Mouse (Mus musculus) gastrocnemius, adult 8-10 months (tissue): ENCODE data around the gene Scube3. TPM values are rescaled to one million over a fixed set of nuclear protein-coding genes. Genes with fewer than 3 reads are reported as not detected.
A peak's percentile ranks its signal among the peaks of the same experiment; 100 is the strongest.

Source experiments
- DNase-seq, 2 experiments: peaks; one replicate each; pipeline ENCODE4 v3.0.0; 2022; ENCODE audit warnings: low spot score in 2 of 2
- total RNA-seq, 4 experiments: library from RNA; stranded (reverse); gene quantifications; 2 replicates each; pipeline ENCODE4 v1.2.4; 2022

Gene Scube3
- total RNA-seq, 4 experiments from 2014 or later: 0.05 to 0.46 (median 0.30) TPM

DNA sequence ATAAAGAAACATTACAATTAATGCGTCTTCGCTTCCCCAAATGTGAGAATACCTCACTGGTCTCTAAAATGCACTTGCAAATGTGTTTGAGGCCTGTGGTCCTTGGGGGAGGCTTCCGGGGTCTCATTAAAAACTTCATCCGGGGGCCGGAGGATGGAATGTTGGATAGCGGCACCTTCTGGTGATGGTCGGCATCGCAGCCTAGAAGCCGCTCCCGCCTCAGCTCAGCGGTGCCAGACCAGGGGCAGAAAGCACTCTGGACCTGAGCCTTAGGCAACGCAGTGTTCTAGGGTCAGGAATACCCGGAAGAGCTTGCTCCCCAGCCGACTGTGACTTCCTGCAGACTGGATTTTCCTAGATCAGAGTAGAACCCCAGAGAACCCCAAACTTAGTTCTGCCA lies 8.7 kb upstream of the Scube3 start:
- DNase-seq: peak; percentile 23 to 25

DNA sequence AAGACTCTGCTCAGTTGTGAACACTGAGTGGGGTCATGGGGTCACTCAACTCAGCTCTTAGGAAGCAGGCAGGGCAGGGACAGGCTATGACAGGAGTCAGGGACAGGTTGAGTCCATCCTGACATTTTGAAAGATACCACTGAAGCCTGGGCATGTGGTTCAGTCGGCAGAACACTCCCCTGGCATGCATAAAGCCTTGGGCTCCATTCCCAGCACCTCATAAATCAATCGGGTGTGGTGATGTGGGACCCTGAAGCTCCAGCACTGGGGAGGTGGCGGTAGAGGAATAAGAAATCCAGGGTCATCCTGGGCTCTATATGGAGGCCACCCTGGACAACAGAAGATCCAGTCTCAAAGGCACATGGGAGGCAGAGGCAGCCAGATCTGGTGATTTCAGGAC lies 6.4 kb upstream of the Scube3 start:
- DNase-seq: no peak

DNA sequence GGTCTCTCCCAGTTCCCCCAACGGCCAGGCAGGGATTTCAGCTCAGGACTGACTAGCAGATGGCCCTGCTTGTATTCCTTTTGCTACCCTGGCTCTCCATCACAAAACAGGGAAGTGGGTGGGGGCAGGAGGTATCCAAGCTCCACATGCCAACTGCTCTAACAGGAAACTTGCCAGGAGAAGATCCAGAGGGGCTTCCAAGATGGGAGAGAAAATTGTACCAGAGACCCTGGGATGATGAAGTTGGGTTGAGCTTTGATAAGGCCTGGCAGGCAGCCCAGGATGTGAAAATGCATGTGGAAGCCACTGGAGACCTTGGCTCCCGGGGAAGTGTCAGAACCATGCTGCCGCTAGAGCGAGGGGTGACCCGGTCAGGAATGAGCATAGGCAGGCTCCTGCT lies 5.7 kb upstream of the Scube3 start:
- DNase-seq: no peak

DNA sequence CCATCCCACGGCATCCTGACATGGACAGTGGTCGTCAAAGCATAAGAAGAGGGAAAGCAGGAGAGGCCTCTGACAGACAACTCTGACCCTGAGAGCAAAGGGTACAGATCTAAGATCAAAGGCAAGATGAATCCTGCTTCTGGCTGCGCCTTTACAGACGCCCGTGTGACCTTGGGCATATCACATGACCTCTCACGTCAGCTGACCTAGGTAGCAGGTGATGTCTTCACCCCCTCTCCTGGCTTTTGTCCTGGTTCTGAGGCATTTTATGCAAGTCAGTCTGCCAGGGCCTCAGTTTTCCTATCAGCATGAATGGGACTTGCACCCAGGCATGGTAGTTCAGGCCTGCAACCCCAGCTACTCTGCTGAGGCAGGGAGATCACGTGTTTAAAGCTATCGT lies 3.9 kb upstream of the Scube3 start:
- DNase-seq: no peak

DNA sequence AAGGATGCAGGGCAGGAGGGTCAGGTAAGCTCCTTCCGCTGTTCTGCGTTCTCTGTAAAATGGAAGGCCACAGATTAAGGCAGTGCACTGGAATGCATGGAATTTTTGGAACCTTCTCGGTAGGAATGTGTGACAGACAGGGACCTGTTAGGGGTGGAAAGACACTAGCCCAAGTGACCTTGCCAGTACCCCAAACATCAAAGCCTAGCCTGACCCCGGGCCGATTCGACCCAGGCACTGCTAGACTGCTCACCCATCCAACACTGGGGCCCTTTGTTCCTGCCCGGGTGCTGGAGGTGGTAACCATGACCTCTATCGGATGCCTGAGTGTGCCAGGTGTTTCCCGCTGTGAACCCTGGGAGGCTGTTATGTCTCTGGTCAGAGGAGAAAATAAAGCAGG lies 3.3 kb upstream of the Scube3 start:
- DNase-seq: no peak

DNA sequence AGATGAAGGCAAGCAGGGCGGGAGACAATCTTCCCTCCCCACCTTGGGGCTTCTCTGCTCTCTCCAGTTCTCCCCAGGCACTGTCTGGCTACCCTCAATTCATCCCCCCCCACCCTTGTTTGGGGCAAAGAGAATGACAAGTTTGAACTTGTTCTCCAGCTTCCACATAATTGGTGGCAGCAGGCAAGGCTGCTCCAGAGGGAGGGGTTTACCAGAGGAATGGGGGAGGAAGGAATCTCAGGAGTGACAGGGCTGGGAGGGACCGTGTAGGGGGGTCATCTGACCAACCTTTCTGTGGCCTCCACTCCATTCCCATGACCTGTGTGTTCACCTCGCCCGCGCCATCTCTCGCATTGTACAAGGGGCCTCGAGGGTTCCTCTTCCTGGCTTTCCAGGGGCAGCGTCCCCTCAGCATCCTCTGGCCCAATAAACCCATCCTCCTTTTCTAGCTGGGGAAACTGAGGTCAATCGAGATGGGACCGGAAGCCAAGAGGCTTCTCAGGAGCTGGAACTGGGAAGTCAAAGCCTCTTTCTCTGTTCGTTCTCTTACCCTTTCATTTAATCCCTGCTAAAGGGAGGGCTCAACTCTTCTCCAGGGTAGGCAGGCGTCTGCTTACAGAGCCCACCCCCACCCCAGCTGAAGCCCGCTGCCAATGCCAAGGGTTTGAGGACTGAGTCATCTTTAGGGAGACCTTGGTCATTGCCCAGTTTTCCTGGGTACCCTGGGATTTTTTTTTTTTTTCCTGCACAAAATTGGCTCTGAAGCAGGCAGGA lies 1.3 kb upstream of the Scube3 start:
- no peak for DNase-seq

DNA sequence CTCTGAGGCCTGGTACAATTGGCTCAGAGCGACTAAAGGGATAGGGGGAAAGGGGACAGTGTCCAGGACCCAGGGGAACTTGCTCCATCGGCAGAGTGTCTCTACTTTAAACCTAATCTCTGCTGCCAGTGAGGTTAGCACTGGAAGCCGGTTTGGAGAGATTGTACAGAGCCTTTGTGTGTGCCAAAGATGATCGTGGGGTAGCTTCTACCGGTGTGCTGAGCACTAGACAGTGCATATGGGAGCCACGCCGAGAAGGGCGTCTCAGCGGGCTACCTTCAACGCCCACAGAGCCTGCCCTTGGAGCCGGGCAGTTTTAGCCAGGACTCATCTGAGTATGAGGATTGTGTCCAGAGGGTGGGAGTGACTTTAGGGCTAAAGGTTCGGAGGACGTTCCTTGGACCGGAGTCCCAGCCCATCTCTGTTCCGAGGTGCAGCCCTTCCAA lies 713 bp upstream of the Scube3 start:
- no peak for DNase-seq

DNA sequence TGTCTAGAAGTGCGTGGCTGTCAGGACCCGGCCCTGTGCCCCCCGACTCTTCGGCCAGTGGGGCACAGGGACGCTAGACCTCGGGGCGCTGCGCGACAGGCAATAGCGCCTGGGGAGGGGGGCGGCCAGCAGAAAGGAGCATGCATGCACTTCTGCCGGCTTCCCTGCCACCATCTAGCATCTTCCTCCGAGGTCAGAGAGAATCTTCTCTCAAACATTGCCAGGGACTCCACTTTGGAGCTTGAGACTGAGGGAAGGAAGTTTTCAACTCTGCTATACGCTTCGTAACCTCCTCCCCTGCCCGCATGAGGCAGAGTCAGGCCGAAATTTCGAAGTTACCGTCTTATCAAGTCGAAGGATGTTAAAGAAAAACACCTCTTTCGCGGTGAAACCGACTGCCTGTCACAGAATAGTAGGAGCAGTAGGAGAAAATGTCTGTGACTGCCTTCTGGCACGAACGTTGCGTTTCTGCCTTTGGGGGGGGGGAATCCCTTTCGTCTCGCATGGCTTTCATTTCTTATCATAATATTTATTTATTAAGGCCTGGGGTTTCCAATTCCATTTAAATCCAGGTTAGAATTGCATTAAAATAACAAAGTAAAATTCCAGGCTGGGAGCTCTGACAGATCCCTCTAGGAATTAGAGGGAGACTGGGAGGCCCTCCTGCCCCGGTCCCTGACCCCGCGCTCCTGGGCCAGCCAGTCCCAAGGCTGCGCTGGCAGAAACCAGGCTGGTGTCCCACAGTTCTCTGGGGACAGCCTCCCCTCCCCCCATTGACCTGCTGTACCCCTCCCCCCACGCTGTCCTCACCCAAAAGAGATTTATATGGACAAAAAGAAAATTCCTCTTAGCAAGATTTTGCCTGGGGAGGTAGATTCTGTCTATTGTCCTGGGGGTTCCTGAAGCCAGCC lies 1.0 kb downstream of the Scube3 start:
- DNase-seq: no peak

DNA sequence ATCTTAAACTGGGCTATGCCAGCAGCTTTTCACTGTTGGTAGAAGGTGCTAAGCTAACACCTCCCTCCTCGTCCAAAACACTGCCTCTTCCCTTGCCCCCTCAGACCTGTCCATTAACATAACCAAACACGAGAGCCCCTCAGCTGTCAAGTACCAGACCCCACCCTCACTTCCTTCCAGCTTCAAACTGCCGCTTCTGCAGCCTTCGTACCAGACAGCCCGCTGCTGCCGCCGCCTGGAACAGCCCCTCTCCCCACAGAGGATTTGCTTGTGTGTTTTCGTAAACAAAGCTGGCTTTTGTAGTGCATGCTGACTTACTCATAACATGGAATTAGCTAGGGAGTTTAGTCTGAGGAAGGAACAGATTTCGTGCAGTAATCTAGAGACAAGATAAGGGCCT lies 1.8 kb downstream of the Scube3 start:
- no peak for DNase-seq

DNA sequence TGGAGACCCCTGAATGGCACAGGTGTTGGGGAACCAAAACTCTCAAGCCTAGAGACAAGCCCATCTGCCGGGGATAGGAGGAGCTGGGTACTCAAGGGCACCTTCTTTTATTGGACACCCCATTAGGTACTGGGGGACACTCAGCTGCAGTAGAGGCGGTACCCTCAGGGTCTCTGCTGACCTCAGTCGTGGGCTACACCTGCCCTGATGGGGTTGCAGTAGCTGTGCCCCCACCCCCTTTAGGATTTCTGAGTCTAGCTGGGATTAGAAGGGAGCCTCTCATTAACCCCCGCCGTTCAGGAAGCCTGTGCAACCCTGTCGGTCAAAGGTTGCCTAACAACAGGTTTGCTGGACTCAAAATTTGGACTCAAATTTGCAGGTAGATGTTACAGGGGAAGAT lies 2.3 kb downstream of the Scube3 start:
- DNase-seq: no peak

DNA sequence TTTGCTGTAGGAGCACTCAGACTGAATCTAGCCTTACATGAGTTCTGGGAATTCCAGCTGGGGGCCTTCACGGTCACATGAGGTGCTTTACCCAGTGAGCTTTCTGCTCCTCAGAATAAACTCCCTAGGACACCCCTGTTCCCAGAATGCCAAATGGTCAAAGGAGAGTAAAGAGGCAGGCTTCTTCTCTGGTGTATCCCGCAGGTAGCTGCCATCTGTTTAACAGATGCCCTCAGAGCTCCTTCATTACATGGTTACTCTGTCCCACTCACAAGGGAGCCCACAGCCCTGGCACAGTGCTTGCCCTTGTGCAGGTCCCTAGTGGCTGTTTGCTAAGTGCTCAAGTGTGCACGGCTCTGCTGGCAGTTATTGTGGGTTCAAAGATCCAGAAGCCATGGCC lies 6.3 kb downstream of the Scube3 start:
- DNase-seq: no peak

DNA sequence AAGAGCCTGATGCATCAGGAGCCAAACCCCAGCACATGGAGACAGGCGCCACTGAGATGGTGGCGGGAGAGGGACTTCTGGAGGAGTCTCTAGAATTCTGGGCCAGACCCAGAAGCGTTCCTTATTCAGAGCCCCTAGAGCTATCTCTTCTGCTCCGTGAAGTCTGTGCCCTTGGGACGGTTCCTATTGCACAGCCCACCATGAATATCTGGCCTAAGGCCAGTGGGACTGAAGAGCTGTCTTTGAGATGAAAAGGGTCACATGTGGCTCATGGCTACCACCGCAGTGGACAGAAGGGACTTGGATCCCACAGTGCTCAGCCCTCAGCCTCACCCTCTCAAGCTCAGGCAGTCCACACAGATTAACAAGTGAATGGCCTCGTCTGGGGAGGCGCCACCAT lies 7.8 kb downstream of the Scube3 start:
- DNase-seq: no peak

DNA sequence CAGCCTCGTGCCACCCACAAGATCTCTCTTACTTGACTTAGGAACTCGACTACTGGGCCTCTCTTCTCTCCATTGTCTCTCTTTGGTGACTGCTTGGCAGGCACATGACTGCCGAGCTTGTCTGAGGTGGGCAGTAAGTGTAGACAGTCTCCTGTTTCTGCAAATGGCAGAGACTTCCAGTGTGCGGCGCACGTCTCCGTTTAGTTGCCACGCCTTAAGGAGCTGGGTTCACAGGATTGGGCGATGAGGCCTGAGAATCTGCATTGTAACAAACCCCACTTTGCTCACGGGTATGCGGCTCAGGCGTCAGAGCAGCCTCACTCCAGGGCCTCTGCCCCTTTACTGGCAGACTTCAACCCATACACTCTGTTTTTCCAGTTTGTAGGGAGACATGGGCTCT lies 8.5 kb downstream of the Scube3 start:
- DNase-seq: no peak

DNA sequence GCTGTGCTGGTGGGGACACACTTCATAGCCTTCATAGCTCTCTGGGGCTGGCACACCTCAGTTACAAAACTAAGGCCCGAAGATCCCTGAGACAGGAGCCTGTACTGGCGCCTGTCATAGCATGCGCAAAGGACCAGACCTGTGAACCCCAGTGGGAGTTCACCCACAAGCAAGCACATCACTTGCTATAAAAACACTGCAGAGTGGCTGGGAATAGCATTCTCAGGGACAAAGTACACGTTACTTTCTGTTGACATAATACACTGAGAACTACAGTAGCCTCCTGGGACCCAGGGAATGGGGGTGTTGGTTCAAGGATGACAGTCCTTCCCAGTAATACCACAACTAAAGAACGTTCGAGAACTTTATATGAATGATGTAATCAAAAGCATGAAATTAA lies 11.2 kb downstream of the Scube3 start:
- no peak for DNase-seq

DNA sequence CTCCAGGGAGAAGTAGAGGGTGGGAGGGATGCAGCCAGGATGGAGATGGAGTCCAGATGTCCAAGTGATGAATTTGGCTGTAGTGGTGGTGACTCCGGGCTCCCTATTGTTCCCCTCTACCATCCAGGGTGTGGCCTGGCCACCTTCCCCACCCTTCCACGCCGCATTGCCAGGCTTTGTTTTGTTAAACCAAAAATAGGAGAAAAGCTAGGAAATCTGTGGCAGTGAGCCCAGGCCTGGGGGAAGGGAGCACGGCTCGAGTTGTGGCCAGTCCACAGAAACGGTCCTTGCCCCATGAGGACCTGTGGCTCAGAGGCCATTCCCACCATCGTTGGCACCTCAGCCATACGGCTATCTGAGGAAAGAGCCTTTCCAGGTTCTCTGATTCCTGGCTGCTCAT lies 13.0 kb downstream of the Scube3 start:
- DNase-seq: no peak

DNA sequence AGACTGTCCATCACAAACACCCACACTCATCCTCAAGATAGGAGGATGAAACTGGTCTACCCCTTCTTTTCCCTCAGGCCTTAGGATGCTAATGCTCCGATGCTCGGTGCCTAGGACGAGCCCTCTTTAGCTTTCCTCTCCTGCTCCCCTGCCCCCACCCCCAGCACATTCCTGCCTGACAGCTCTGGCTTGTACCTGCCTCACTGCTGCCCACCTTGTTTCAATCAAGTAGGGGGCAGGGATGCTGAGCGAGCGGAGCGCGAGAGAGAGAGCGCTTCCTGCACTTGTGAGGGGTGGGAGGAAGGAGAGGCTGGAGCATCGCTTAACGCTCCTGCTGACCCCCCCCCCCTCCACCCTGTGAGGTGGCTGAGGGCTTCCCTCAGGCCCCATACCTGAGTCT lies 18.4 kb downstream of the Scube3 start:
- no peak for DNase-seq

DNA sequence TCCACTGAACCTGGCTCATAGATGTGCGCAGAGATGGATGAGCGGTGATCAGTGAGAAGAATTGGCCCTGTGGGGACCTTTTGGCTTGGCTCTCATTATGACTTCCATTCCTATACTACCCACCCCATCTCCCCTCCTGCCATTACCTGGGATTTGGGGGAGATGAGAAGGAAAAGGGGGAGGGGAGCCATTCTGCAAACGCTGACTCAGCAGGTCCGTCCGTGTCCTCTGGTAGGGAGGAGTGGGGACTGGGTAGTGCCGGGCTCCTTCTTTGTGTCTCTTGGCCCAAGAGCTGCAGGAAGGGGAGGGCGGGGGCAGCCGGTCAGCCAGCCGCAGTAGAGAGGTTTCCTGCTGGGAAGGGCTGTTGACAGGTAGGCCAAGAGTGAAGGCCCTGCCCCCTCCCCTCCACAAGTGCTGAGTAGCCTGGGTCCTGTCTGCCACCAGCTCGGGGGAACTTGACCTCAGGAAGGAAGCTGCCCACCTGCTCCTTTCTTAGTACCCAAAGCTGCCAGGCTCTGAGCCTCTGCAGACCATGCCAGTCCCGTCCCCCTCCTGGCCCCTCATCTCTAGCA lies 19.5 kb downstream of the Scube3 start:
- no peak for DNase-seq

DNA sequence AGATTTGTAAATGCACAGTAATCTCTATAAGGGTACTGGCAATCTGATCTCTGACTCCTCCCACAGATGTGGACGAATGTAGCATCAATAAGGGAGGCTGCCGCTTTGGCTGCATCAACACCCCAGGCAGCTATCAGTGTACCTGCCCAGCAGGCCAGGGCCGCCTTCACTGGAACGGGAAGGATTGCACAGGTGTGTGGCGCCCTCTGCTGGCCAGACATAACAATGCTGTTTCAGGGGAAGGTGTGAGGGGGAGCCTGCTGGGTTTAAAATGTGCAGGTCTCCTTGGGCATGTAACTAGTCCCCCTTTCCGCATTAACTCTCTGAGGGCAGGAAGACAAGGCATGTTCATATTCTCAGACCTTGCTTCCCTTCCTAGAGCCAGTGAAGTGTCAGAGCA lies 21.7 kb downstream of the Scube3 start:
- DNase-seq: peak; percentile 36 to 49

DNA sequence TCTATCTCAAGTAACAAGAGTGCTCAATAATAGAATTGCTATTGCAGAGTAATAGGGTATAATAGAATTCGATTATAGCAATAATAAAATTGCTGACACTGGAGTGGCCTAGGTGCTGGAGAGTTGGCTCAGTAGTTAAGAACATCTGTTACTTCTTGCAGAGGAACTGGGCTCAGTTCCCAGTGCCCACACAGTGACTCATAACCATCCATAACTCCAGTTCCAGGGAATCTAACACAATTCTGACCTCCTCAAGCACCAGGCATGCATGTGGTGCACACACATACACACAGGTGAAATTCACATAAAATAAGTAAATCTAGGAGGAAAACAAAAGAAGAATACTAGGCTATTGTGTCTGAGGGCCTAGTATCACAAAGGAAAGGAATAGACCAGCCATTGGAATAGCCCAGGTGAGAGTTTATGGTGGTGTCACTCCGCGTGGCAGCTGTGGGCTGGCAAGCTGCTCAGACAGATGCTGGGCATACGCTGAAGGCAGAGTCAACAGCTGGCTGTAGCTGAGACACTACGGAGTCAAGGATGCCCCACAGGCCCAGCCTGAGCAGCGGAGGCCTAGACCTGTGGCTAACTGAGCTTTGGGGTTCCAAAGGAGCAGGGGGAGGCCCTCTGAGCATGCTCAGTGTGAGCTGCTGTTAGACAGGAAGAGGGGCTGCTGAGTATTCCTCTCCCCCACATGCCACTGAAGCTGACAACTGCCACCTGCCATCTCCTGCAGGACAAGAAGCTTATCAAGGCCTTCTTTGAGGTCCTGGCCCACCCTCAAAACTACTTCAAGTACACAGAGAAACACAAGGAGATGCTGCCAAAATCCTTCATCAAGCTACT lies 28.7 kb downstream of the Scube3 start:
- DNase-seq: no peak

DNA sequence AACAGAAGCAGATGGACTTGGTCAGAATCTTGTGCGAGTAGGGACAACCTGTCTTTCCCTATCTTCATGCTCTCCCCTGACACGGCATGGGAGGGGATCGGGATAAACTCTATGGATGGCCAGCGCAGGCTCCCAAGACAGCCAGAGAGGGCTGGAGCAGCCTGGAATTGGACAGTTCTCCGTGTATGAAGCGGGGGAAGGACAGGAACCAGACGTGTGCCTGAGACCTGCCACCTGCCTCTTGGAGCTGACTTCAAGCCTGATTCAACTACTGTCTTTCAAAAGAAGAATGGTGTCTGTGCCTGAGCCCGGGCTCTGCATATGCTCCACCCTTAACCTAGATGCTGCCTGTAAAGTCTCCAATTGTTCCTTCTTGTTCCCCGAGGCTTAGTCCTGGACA lies 30.7 kb downstream of the Scube3 start:
- DNase-seq: no peak

DNA sequence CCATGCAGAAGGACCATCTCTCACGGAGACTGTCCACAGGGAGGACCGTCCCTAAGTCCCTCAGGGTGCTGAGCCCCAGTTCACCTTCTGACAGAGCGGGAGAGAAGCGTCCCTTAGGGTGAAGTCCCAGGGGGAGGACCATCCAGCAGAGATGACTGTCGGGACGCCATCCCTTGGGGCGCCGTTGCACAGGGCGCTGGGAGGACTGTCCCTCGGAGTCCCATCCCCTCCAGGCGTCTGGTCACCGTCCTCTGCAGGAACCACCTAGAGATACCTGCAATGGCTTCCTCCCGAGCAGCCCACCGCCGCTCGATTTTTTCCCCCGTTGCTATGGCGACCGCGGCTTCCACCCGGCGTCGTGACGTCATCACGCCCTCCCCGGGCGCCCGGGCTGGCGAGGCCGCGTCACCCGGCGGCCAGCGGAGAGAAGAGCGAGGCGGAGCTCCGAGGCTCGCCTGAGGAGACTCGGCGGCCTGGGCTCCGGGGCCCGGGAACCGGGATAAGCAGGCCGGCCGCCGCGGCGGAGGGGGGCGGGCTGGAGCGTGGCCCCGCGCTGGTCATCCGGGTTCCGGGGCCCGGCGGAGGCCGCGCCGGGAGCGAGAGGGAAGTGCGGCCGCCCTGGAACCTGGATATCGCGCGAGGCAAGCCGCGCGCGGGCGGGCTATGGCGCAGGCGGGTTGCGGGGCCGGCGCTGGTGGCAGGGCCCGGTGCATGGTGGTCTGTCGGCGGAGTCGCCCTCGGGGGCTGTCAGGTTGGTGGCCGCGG lies 35.0 kb downstream of the Scube3 start, which contains the start of gene Zfp523:
Gene Zfp523 (plus strand): TSS at position 355 of the 765 bp plus-strand sequence.
- peak; percentile 84 to 87 for DNase-seq
